Mouse (Mus musculus) forebrain, embryonic 12.5 days (tissue): ENCODE measurements around the gene Spred1. TPM values are rescaled to one million over a fixed set of nuclear protein-coding genes. Genes with fewer than 3 reads are reported as not detected.

Source experiments
- ATAC-seq: fragments of 200-750 bp; cut with Nextera tagmentation; 2 replicates; pipeline ENCODE4 v1.8.0; 2017; ENCODE audit warnings: moderate TSS enrichment; ENCODE audit not compliant: low FRiP score
- H3K27ac ChIP-seq: fragments of 300-500 bp; sonication (generic); 2 replicates; pipeline ENCODE4 v1.5.1; 2016; ENCODE audit warnings: mild to moderate bottlenecking
- H3K27me3 ChIP-seq: fragments of 300-500 bp; sonication (generic); 2 replicates; pipeline ENCODE4 v1.6.1; 2016; ENCODE audit warnings: mild to moderate bottlenecking
- H3K36me3 ChIP-seq: fragments of 300-500 bp; sonication (generic); replicated peaks from 2 replicates; pipeline ENCODE4 v1.6.1; 2016; ENCODE audit warnings: mild to moderate bottlenecking
- H3K4me1 ChIP-seq: fragments of 300-500 bp; sonication (generic); 2 replicates; pipeline ENCODE4 v1.6.1; 2016
- H3K4me2 ChIP-seq: fragments of 300-500 bp; sonication (generic); 2 replicates; pipeline ENCODE4 v1.6.1; 2016; ENCODE audit warnings: mild to moderate bottlenecking, moderate library complexity
- H3K4me3 ChIP-seq: fragments of 300-500 bp; sonication (generic); replicated peaks from 2 replicates; pipeline ENCODE4 v1.5.1; 2016; ENCODE audit warnings: mild to moderate bottlenecking
- H3K9ac ChIP-seq: fragments of 300-500 bp; sonication (generic); 2 replicates; pipeline ENCODE4 v1.6.1; 2016; ENCODE audit warnings: mild to moderate bottlenecking
- H3K9me3 ChIP-seq: fragments of 300-500 bp; sonication (generic); 2 replicates; pipeline ENCODE4 v1.6.1; 2016
- WGBS: fragments of 180-500 bp; shearing (Covaris S2); methylation state at CpG from one replicate; pipeline ENCODE4 v1.1.7; 2016; 5-methylcytosine and 5-hydroxymethylcytosine counted together
- polyA plus RNA-seq: library from polyadenylated mRNA; unstranded; fragments of >200 nt; fragmentation: Nextera tagmentation; extraction: Ambion mirVana; gene quantifications from 2 replicates; pipeline ENCODE4 v1.2.1, GENCODE M21; 2016

Spred1 gene
- polyA plus RNA-seq, 1 experiment from 2014 or later: 19.5 TPM

- no peak overlapping the region for H3K27ac ChIP-seq
- no peaks in the 10 kb centered on the region for H3K27me3 ChIP-seq
- no peak overlapping the region for H3K4me2 ChIP-seq
- no peaks in the 10 kb centered on the region for H3K9me3 ChIP-seq
- no peak for ATAC-seq
- no peak overlapping the region for H3K4me3 ChIP-seq
- H3K4me1 ChIP-seq: peaks cover 6% of the 10 kb centered on the region
- no peak overlapping the region for H3K9ac ChIP-seq
- no peaks in the 10 kb centered on the region for H3K36me3 ChIP-seq
- WGBS: 97% methylated on average over 2 of the region's 2 CpGs
These were observed 24.9 kb downstream of the Spred1 start for GRCm38 (mm10) chr2:117146026-117146425.

DNA sequence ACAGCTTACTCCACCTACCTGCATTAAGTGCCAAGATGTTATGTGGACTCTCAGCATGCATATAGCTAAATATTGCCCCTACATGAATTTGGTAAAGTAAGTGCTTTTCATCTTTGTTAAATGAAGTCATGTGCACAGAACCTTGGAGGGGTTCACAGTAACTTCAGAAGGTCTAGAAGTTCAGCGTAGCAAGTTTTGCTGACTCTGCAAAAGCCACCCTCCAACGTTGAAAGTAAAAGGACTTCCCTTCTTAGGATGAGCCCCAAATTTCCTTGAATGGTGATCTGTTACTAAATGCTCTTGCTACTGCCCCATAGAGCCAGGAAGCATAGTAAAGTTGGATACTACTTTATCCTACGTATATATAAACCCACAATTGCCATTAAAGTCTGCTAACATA, 25.4 kb downstream of the Spred1 start:
- no peak overlapping the region for H3K27ac ChIP-seq
- H3K9ac ChIP-seq: no peak overlapping the region
- ATAC-seq: no peak
- H3K4me3 ChIP-seq: no peak overlapping the region
- 95% methylated on average over 3 of the region's 3 CpGs for WGBS
- no peaks in the 10 kb centered on the region for H3K36me3 ChIP-seq
- peaks cover under 1% of the 10 kb centered on the region for H3K4me1 ChIP-seq
- no peak overlapping the region for H3K4me2 ChIP-seq
- H3K27me3 ChIP-seq: no peaks in the 10 kb centered on the region
- H3K9me3 ChIP-seq: no peaks in the 10 kb centered on the region

DNA sequence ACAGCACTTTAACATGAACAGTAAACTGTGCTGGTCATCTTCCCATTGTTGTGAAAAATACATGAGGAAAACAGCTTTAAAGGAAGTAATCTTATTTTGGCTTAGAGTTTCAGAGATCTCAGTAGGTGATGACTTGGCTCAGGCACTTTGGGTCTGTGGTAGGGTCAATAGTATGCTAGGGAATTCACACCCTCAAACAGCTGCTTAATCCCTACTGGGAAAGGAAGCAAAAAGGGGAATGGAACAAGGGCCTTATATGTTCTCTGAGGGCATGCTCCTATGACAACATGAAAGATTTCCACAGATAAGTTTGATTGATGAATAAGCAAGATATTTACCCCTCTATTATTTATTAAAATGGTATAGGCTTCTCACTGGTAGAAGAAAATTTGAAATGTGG, 31.0 kb downstream of the Spred1 start:
- H3K36me3 ChIP-seq: 0 out of 2 replicates have a peak, but pooled peaks cover 5% of the 10 kb centered on the region
- no peaks in the 10 kb centered on the region; the same call in 1 of the 2 replicates for H3K4me1 ChIP-seq
- H3K27me3 ChIP-seq: no peaks in the 10 kb centered on the region
- H3K4me2 ChIP-seq: no peak overlapping the region
- no peak overlapping the region for H3K4me3 ChIP-seq
- ATAC-seq: no peak
- H3K9me3 ChIP-seq: no peaks in the 10 kb centered on the region
- H3K9ac ChIP-seq: no peak overlapping the region
- H3K27ac ChIP-seq: no peak overlapping the region

DNA sequence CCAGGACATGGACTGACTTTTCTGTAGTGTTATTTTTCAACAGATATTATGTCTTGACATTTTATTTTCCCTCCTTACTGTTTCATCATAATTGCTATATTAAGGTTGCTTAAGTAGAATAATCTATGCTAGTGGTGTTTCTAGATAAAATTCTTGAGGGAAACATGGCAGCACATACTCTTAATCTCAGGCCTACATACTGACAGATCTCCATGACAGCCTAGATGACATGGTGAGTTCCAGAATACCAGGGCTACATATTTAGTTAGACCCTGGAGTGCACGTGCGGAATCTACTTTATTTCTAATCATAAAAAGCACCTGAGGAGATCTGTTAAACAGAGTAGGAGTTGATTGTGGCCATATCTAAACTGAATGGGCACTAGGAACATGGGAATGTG, 47.2 kb downstream of the Spred1 start:
- Histone ChIP-seq H3K36me3 (peaks cover 7% of the 10 kb centered on the region), H3K4me1 (no peaks in the 10 kb centered on the region), H3K27me3 (no peaks in the 10 kb centered on the region), H3K9me3 (no peaks in the 10 kb centered on the region), H3K4me2 (no peak overlapping the region), H3K27ac (no peak overlapping the region), H3K4me3 (no peak overlapping the region), H3K9ac (no peak overlapping the region)
- 96% methylated on average over 2 of the region's 2 CpGs for WGBS
- no peak for ATAC-seq

GRCm38 (mm10) chr2:117169037-117169436, 47.9 kb downstream of the Spred1 start:
- no peaks in the 10 kb centered on the region for H3K4me1 ChIP-seq
- no peaks in the 10 kb centered on the region for H3K9me3 ChIP-seq
- 76% methylated on average over 3 of the region's 3 CpGs for WGBS
- H3K9ac ChIP-seq: no peak overlapping the region
- no peaks in the 10 kb centered on the region for H3K27me3 ChIP-seq
- H3K36me3 ChIP-seq: peaks cover 7% of the 10 kb centered on the region
- no peak overlapping the region for H3K27ac ChIP-seq
- ATAC-seq: no peak
- no peak overlapping the region for H3K4me3 ChIP-seq
- no peak overlapping the region for H3K4me2 ChIP-seq

GRCm38 (mm10) chr2:117172981-117173380, 51.8 kb downstream of the Spred1 start:
- H3K27me3 ChIP-seq: no peaks in the 10 kb centered on the region
- no peak for ATAC-seq
- 82% methylated on average over 4 of the region's 4 CpGs for WGBS
- H3K9ac ChIP-seq: no peak overlapping the region
- no peaks in the 10 kb centered on the region for H3K4me1 ChIP-seq
- no peak overlapping the region for H3K4me3 ChIP-seq
- H3K4me2 ChIP-seq: no peak overlapping the region
- H3K9me3 ChIP-seq: no peaks in the 10 kb centered on the region
- H3K27ac ChIP-seq: no peak overlapping the region
- peaks cover 32% of the 10 kb centered on the region for H3K36me3 ChIP-seq

GRCm38 (mm10) chr2:117176066-117176465, 54.9 kb downstream of the Spred1 start:
- H3K36me3 ChIP-seq: peaks cover 33% of the 10 kb centered on the region
- no peak overlapping the region for H3K27ac ChIP-seq
- H3K9ac ChIP-seq: no peak overlapping the region
- H3K9me3 ChIP-seq: no peaks in the 10 kb centered on the region
- 96% methylated on average over 4 of the region's 4 CpGs for WGBS
- no peak overlapping the region for H3K4me3 ChIP-seq
- H3K27me3 ChIP-seq: no peaks in the 10 kb centered on the region
- H3K4me2 ChIP-seq: no peak overlapping the region
- no peaks in the 10 kb centered on the region for H3K4me1 ChIP-seq
- no peak for ATAC-seq

GRCm38 (mm10) chr2:117176937-117177336, 55.8 kb downstream of the Spred1 start:
- WGBS: 74% methylated on average over 4 of the region's 4 CpGs
- no peak for ATAC-seq
- no peak overlapping the region for H3K4me2 ChIP-seq

GRCm38 (mm10) chr2:117180250-117180885, 59.2 kb downstream of the Spred1 start:
- H3K36me3 ChIP-seq: peaks cover 30% of the 10 kb centered on the region
- no peaks in the 10 kb centered on the region for H3K4me1 ChIP-seq
- H3K27ac ChIP-seq: no peak overlapping the region
- peak; percentile 85 for ATAC-seq
- H3K4me3 ChIP-seq: no peak overlapping the region
- WGBS: 33% methylated on average over 7 of the region's 7 CpGs
- no peaks in the 10 kb centered on the region for H3K27me3 ChIP-seq
- no peak overlapping the region for H3K9ac ChIP-seq
- H3K4me2 ChIP-seq: no peak overlapping the region
- H3K9me3 ChIP-seq: no peaks in the 10 kb centered on the region

More at GRCm38 (mm10) chr2:117176937-117177336, 55.8 kb downstream of the Spred1 start:
- no peak overlapping the region for H3K4me3 ChIP-seq
- H3K27me3 ChIP-seq: no peaks in the 10 kb centered on the region
- H3K27ac ChIP-seq: no peak overlapping the region
- H3K4me1 ChIP-seq: no peaks in the 10 kb centered on the region
- no peaks in the 10 kb centered on the region for H3K9me3 ChIP-seq
- H3K9ac ChIP-seq: no peak overlapping the region
- H3K36me3 ChIP-seq: peaks cover 30% of the 10 kb centered on the region

GRCm38 (mm10) chr2:117185587-117185986, 64.4 kb downstream of the Spred1 start:
- ATAC-seq: no peak
- Histone ChIP-seq H3K36me3 (peaks cover 18% of the 10 kb centered on the region), H3K27ac (no peak overlapping the region), H3K4me2 (no peak overlapping the region), H3K4me1 (no peaks in the 10 kb centered on the region), H3K9me3 (no peaks in the 10 kb centered on the region), H3K4me3 (no peak overlapping the region), H3K9ac (no peak overlapping the region), H3K27me3 (no peaks in the 10 kb centered on the region)
- WGBS: 66% methylated on average over 4 of the region's 4 CpGs

GRCm38 (mm10) chr2:117190915-117191314, 69.7 kb downstream of the Spred1 start:
- no peak overlapping the region for H3K27ac ChIP-seq

DNA sequence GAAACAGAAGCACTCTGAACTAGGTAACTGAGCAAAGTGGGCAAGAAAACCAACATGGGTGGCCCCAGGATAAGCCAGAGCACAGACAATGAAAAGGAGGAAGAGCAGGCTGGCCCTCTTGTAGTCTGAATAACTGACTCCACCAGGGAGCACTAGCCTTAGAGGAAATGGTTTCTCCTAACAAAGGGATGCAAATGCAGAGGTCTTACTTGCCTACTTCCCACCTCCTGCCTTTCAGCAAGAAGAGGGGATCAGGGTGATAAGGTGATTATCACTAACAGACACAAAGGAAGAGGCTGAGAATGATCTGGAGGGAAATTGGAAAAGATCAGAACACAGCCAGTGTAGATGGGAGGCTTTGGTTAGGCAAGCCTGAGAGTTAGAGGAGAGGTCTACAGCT, 73.1 kb downstream of the Spred1 start:
- H3K4me2 ChIP-seq: no peak overlapping the region
- H3K27me3 ChIP-seq: no peaks in the 10 kb centered on the region
- no peak overlapping the region for H3K27ac ChIP-seq
- H3K4me3 ChIP-seq: no peak overlapping the region
- no peaks in the 10 kb centered on the region for H3K9me3 ChIP-seq
- ATAC-seq: no peak
- H3K4me1 ChIP-seq: no peaks in the 10 kb centered on the region
- H3K36me3 ChIP-seq: no peaks in the 10 kb centered on the region
- H3K9ac ChIP-seq: no peak overlapping the region

More at GRCm38 (mm10) chr2:117190915-117191314, 69.7 kb downstream of the Spred1 start:
- Histone ChIP-seq H3K4me3 (no peak overlapping the region), H3K27me3 (no peaks in the 10 kb centered on the region), H3K36me3 (peaks cover 4% of the 10 kb centered on the region), H3K9ac (no peak overlapping the region), H3K4me2 (no peak overlapping the region), H3K9me3 (no peaks in the 10 kb centered on the region), H3K4me1 (no peaks in the 10 kb centered on the region)
- no peak for ATAC-seq

- Histone ChIP-seq H3K4me1 (peaks cover 4% of the 10 kb centered on the region), H3K27me3 (no peaks in the 10 kb centered on the region), H3K9ac (no peak overlapping the region), H3K36me3 (no peaks in the 10 kb centered on the region), H3K4me3 (no peak overlapping the region), H3K4me2 (no peak overlapping the region), H3K27ac (no peak overlapping the region), H3K9me3 (no peaks in the 10 kb centered on the region)
- ATAC-seq: no peak
- WGBS: 42% methylated on average over 2 of the region's 2 CpGs
These were observed 74.0 kb downstream of the Spred1 start for GRCm38 (mm10) chr2:117195151-117195550.
